Mouse (Mus musculus) cerebellum, postnatal 14 days (tissue): ENCODE results near the gene Gfpt2.
"Not testable (repeated sequence)": the region's sequence is repeated elsewhere in the genome, so short reads cannot be mapped to it uniquely, and the experiment has no call there.

ENCODE experiments used
- DNase-seq, 2 experiments: peaks; one replicate each; pipeline ENCODE4 v3.0.0; 2021; ENCODE audit warnings: mixed read lengths in 2 of 2

The Gfpt2 gene

DNA sequence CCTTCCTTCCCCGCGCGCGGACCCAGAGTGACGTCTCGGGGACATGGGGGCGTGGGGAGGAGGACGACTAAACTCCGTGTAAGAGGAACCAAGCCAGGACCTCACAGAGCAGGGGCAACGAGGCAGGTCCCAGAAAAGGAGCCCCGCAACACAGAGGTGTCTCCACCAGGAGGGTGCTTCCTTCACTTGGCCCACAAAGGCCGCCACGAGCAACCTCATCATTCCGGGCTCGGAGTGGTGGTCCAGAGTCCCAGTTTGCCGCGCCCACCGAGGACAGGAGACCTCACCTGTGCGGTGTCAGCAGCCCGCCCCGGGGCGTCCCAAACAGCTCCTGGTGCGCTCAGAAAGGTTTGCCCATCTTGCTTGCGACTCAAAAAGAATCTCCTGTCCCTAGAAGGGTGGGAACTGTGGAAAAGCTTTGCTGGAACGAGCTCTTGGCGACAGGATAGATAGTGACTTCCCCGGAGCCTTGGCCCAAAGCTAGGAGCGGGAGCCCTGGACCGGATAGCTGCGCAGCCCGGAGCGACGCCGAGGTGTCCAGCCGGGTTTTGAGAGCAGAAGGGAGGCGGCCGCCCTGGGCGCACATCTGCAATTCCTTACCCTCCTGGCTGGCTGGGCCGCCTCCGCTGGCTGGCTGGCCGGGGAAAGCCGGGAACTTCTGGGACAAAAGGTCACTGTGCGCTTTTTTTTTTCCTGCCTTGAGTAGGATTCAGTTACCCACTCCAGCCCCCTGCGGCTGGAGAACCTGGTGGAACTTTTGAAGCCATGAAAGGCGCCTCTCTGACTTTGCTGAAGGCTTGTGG is 565 bp downstream of the Gfpt2 start:
- DNase-seq, result peak in 1 of 2 experiments; percentile 11

DNA sequence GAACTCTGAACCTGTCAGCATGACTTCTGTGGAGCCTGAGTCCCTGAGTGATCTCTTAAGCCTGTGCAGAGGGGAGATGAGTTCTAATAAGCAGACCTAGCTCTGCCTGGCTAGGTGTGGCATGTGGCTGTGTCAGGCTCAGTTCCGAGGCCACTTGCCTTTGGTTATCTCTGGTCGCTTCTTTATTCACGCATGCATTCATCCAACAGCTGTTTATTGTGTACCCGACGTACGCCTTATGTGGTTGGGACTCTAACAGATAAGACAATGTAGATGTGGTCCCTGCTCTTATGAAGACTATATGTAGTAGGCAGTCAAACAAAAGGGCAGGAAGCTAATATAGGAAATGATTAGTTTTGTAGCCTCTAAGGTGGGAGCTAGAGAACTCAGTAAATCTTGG is 5.0 kb downstream of the Gfpt2 start:
- no peak for DNase-seq

DNA sequence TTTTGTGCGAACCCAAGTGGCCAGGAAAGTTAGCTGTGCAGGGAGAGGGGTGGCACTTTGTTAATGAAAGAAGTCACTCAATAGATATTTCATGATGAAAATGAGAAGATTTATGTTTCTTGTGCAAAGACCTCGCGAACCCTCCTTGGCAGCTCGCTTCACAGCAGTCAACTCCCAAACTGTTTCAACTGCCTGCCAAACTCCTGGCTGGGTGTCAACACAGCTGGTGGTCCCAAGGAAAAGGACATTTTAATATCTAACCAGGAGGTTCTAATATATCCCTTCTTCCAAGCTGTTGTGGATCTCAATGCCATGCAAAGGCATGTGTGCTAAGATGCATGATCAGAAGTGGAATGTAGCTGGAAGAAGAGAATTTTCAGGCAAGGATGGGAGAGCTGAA is 7.5 kb downstream of the Gfpt2 start:
- peak; percentile 69 to 72 for DNase-seq

DNA sequence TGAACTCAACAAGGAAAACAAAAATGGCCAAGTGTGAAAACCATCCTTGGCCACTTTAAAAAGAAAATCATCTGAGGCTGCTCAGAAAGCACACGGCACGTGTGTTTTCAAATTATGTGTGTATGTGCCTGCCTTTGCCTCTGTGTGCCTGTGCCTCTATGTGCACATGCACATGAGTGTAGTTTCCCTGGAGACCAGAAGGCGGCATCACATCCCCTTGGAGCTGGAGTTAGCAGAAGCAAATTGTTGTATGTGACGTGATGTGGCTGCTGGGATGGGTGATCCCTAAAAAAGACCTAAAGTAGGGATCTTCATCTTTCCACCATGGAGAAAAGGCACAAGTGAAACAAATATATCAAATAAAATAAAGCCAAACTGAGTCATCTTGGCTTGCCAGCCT is 9.8 kb downstream of the Gfpt2 start:
- no peak for DNase-seq

DNA sequence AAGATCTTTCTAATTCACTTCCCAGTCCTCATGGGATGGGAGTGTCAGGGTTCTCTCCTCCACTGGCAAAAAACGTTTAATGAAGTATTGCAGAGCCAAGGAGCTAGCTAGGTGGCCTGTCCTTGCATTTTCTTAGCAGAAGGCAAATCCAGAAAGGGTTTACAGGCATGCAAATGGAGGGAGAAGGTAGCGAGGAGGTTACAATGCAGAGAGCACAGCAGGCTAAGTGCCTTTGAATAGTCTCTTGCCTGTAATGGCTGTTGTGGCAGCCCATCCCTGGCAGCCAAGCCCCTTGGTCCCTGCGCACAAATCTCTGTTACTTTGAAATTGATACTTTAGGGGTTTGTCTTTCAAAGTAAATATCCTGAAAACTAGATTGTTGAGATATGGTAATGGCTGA is 12.2 kb downstream of the Gfpt2 start:
- DNase-seq, result no peak

DNA sequence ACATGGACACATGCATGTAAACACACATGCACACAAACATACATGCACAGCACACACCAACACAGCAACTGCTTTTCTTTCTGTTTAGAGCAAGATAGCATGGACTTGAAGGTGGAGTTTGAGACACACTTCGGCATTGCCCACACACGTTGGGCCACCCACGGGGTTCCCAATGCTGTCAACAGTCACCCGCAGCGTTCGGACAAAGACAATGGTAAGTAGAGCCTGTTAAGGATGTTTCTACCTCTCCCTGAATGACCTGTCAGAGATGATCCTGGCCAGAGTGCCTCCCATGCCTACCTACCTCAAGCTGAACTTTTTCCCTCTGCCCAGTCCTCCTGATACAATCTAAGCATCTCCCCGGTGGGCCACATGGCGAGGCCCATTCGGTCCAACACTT is 15.0 kb downstream of the Gfpt2 start:
- DNase-seq, result no peak

DNA sequence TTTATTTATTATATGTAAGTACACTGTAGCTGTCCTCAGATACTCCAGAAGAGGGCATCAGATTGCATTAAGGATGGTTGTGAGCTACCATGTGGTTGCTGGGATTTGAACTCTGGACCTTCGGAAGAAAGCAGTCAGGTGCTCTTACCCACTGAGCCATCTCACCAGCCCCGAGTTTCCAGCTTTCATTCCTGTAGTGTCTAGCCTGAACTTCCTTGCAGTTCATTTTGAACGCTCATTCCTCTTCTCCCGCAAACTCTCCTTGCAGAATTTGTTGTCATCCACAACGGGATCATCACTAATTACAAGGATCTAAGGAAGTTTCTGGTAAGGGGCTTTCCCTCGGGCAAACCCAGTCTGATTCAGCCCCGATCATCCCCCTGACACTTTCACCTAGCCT is 16.7 kb downstream of the Gfpt2 start:
- DNase-seq, result not testable (repeated sequence)

DNA sequence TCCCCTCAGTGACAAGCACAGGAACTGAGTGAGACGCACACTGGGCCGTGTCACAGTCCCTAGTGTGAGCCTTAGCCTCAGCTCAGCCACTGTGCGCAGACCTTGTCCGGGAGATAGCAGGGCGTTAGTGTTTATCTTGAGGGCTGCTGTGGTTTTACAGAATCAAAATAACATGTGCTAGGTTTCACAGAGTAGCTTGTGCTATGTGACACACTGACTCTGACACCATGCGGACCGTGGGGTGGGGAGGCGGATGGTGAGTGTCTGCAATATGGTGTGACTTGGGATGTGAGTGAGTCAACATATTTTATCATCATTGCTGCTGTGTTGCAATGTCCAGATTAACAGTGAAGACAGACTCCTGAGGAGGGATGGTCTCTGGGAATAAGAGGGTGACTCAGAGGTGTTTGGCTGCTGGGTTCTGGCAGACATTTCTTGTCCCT is 17.1 kb downstream of the Gfpt2 start:
- DNase-seq, result no peak

DNA sequence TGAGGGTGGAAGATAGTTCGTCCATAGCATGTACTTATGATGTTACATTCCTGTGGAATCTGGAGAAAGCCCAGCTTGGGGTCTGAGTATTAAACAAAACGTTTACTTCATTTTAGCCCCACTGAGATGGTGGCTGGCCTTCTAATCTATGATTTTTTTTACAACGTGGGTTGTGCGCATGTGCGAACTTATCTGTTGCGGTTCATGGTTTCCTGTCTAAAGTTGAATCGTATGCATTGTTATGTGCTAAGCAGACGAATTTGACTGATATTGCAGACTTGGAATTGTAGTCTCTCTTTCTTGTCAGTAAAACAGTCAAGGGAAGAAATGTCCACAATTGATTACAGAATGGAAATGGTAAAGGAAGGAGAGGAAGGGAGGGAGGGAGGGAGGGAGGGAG is 17.9 kb downstream of the Gfpt2 start:
- DNase-seq, result no peak

DNA sequence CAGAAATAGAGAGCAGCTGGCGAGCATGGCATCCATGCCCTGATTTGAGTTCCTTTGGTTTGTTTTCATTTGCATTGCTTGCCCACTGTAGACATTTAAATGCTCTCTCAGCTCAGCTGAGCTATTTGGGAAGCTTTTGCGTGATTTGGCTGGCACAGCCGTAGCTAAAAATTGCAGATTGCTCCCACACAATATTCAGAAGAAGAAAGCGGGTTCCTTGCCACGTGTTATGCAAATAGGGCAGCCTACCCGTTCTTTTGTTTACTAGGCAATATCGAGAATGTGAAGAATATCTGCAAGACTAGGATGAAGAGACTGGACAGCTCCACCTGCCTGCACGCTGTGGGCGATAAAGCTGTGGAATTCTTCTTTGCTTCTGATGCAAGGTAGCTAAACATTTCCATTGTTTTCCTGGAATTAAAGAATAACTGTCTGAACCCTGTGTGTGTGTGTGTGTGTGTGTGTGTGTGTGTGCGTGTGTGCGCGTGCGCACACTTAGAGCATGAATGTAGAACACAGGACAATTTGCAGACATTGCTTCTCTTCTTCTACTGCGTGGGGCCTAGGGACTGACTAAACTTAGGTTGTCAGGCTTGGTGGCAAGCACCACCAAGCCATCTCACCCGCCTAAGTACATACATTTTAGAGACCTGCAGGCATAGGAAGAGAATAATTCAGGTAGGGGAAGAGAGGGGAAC is 25.0 kb downstream of the Gfpt2 start:
- DNase-seq, result no peak

DNA sequence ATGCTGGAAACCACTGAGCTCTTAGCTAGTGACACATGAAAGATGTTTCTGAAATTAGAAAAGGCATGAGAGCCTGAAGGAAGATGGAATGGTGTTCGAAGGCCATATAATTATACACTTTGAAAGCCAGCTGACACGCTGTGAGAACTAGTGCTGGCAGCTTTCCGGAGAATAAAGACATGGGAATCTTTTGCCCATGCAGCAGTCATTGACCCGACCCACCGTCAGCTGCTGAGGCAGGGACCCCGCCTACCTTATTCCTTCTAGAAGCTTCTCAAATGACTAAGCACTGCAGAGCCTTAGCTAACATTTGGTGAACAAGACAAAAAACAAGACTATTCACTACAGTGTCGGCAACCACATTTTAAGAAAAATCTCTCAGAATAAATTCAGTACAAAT is 25.7 kb downstream of the Gfpt2 start:
- no peak for DNase-seq

DNA sequence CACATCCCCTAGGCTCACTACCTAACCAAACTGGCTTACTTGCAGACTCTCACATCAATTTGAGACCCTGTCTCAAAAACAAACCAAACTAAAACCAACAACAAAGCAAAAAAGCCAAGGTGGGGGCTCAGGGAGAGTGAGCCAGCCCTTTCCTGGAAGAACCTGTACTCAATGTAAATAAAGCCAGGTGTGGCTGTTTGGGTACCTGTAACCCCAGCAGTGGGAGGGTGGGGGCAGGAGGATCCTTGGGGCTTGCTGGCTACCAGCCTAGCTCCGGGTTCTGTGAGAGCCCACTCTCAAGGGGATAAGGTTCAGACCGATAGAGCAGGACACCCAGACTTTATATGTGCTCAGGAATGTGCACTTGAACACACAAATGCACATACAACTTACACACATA is 26.9 kb downstream of the Gfpt2 start:
- DNase-seq, result no peak

DNA sequence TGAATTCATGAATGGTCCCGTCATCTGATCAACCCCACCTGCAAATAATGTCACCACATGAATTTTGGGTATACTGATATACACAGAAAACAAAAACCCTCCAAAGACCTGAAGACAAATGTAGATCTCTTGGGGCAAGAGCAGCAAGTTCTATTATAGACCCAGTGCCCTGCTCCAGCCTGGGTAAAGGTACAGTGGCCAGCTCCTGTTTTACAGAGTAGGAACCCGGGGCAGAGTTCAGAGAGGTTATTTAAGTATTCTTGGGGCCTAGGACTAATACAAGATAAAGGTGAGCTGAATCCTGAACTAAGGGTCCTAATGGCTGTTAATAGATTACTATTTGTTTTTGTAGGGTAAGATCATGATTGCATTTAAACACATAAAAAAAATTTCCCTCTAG is 27.6 kb downstream of the Gfpt2 start:
- DNase-seq, result no peak

DNA sequence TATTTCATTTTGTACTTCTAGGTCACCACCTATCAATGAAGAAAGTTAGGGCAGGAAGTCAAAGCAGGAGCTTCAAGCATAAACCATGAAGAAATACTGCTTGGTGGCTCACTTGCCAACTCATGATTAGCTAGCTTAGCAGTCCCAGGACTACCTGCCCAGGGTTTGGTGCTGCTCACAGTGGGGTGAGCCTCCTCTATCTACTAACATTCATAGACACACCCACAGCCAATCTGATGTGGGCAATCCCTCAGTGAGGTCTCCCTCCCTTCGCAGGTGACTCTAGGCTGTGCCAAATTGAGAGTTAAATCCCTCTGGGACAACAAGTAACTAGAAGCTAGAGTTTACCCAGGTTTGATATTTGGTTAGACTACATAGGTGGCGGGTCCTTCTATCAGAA is 28.4 kb downstream of the Gfpt2 start:
- no peak for DNase-seq

DNA sequence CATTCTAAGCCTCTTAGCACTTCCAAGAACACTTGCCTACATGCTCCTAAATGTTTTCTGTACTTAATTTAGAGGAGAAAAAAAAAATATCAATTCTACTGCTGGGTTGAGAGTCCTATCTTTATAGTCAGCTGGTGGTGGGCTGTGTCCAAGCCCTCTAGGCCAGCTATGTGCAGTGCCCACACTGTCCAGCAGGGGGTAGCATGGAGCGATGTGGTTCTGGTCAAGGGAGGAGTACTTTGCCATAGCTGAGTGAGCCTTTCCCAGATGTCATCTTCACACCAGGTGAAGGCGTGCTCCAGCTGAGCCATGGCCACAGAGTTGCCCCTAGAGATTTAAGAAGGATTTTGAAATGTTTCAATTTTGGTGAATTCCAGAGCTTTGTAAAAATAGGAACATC is 30.9 kb downstream of the Gfpt2 start:
- peak; percentile 48 to 73 for DNase-seq

DNA sequence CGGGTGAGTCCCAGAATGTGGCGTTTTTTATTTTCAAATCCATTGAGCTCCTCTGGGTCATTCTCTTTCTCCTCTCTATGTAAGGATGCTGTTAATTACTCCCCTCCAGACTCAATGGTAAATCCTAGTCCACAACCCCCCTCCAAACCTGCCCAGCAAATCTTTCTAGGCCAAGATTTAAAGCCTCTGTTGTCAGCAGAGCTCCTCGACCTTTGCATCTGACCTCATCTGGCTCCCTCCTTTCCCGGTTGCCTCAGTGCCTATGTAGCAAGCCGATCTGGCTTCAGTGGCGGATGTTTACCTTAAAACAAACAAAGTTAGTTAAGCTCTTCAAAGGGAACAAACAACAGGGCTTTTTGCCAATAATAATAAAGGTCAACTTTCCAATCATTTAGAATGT is 33.3 kb downstream of the Gfpt2 start:
- no peak for DNase-seq

DNA sequence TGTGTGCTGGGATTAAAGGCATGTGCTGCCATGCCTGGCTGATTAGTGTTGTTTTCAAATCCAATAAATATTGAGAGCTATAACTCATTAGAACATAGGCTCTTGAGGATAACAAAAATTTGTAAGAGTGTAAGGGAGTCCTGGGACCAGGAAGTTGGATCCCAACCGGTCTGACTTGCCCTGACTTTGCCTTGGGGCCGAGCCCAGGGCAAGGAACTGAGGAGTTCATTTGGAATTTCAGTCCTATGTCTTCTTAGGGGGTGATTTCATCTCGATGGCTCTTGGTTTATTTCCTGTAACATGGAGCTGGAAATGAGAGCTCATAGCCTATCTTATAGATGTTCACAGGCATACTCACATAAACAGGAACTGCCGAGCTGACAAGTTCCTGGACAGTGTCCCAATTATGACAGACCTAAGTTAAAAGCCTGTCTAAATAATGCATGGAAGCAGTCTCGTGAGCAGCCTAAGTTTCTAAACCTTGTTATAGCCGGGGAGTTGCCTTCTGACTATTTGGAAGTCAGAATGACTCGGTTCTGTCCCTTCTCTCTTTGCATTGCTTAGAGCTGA is 35.3 kb downstream of the Gfpt2 start:
- DNase-seq, result no peak

DNA sequence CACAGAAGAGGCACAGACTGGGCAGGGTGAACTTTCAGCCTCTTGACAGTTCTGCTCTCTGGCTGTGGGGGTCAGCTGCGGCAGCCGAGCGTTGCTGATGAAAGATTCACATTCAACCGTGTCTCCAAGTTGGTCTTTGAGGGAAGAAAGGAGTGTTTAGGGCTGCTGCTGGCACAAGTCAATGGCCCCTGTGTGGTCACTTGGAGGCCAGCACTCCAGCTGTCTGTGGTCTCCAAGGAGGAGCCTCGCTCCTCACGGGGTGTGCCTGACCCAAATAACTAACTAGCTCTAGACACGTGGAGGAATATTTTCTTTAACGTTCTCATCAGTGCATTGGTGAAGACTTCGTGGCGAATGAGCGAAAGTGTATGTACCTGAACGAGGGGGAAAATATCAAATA is 38.0 kb downstream of the Gfpt2 start:
- DNase-seq, result no peak

DNA sequence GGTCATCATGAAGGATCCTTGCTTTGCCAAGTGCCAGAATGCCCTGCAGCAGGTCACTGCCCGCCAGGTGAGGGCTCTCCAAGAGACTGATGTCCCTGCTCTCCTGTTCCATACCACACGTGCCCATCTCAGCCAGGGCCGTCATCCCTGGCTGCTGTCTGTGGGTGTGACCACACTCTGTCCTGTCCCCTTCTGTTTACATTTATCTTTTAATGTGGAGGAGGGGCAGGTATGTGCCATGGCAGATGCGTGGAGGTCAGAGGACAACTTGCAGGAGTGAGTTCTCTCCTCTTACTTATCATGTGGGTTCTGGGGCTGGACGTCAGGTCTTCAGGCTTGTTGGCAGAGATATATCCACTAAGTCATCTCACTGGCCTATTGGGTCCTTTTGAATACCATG is 39.0 kb downstream of the Gfpt2 start:
- DNase-seq, result no peak

DNA sequence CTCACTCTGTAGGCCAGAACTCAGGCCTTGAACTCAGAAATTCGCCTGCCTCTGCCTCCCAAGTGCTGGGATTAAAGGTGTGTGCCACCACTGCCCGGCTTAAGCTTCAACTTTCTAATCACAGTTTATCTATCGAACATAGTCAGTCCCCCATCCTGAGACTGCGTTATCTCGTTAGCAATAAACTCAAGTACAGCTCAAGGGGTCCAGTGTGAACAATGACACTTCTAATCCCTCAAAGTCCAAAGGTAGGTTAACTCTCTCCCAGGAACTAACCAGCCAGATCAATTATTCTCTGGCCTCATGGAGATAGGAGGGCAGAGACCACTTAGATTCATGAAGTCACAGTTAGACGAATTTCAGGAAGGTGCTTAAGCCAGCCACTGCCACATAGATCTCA is 40.3 kb downstream of the Gfpt2 start:
- no peak for DNase-seq

DNA sequence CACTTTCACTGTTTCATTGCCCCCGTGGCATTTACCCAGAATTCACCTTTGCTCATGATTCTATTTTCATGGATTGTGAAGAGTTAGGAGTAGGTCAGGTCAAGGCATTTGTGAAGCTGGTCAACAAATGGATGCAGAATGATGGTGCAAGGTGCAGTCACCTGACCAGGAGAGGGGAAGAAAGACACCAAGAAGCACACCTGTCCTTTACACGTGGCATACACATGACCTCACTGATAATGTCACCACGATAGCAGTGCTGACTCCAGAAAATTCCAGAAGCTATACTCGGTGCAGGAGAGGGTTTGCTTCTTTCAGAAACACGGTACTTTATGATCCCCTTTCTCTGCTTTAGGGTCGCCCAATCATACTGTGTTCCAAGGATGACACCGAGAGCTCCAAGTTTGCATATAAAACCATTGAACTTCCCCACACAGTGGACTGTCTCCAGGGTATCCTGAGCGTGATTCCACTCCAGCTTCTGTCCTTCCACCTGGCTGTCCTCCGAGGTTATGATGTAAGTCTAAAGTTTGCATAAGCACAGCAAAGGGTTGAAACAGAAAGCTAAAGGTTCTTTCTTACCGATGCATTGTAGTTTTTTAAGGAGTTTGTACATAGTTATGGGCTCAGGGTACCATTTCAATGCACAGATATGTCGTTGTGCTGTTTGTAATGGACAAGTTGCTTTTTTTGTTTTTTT is 41.4 kb downstream of the Gfpt2 start:
- no peak for DNase-seq

DNA sequence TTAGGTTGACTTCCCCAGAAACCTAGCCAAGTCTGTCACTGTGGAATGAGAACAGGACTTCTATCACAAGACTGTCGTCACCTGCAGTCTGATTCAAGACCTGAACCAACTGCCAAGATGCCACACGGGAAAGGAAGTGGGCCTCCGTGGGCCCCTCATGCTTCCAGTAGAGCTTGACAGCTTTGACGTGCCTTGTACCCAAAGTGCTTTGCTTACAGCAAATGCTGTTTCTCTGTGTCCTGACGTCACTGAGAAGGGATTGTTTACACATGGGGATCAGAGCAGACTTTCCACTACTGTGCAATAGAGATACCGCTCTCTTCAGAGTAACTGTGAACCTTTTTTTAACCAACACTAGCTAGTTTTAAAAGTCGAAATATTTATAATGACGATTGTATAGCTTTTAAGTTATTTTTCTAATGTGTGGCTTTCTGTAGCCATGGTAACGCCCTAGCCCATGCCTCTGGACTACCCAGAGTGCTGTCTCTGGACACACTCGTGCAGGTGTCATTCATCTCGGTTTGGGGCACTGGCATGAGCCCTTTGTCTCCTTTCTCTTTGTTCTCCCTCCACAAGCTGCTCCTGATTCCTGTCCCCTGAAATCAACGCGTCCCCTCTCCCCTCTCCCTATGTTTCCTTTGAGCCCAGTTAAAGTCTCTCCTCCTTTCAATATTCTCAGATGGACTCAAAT is 43.9 kb downstream of the Gfpt2 start:
- no peak for DNase-seq

DNA sequence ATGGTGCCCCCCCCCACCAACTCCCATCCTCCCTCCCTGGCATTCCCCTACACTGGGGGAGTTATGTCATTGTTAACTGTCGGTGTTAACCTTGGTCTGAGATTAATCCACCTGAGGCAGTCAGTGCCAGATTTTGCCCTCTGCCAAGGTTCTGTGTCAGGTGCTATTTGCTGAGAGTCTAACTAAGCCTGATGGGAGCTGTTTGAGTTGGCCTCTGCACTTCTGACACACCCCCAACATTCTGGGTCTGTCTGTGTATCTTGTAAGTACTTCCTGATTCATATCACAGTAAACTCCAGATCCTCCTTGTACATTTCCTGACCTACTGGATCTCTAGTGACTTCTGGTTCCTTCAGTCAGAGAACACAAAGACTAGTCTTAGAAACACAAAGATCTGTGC is 46.7 kb downstream of the Gfpt2 start:
- DNase-seq, result no peak
